Mouse (Mus musculus) myocyte (in vitro differentiated cells): ENCODE data around the gene 1600015I10Rik.

Experiments used
- POLR2A ChIP-seq: IDR thresholded peaks from one replicate; pipeline ENCODE4 v1.6.1; 2011; ENCODE audit warnings: low read depth, mild to moderate bottlenecking, control low read depth, moderate library complexity; ENCODE audit not compliant: insufficient read length
- POLR2AphosphoS2 ChIP-seq: IDR thresholded peaks from one replicate; pipeline ENCODE4 v1.6.1; 2011; ENCODE audit warnings: low read depth, control low read depth; ENCODE audit not compliant: insufficient read length
- USF1 ChIP-seq: IDR thresholded peaks from one replicate; pipeline ENCODE4 v1.6.1; 2011; ENCODE audit warnings: low read depth, mild to moderate bottlenecking, control low read depth, moderate library complexity

DNA sequence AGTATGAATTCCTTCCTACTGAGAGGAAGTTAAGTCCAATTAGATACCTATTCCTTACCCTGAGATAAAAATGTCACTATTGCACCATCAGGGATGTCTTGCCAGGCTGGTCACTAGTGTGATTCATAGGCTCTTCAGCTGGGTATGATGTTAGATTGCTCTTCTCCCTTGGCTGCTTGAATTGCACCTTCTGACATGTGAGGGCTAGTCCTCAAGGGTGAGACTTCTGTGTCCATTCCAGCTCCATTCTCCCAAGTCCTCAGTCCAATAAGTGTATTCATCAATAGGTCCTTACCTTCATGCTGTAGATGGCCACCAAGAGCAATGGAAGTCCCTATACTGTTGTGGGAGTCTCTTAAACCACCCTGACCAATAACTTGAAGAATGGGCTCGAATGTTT is 49.9 kb downstream of the 1600015I10Rik start:
- TF ChIP-seq POLR2A: no peak
- no peak for TF ChIP-seq POLR2AphosphoS2
- TF ChIP-seq USF1: no peak
